Mouse (Mus musculus): ENCODE results near the gene Syde1. TPM values are rescaled to one million over a fixed set of nuclear protein-coding genes. Genes with fewer than 3 reads are reported as not detected.
"Not testable (repeated sequence)": the region's sequence is repeated elsewhere in the genome, so short reads cannot be mapped to it uniquely, and the experiment has no call there.

The Syde1 gene
- 1 to 10 TPM; 7.8 to 8.5 TPM for total RNA-seq (2021)
- long read RNA-seq, experiment 1, transcript Syde1-201 (8 exons, 3,288 nt) = major isoform, 7 of 19 reads
- long read RNA-seq, experiment 1, partial matches to known transcripts = 7 of 19 reads
- long read RNA-seq, experiment 1, other reads (novel, unspliced or antisense) = 5 of 19 reads
- long read RNA-seq, experiment 2, transcript Syde1-201 (8 exons, 3,288 nt) = major isoform, 11 of 13 reads
- long read RNA-seq, experiment 2, partial matches to known transcripts = 1 of 13 reads
- long read RNA-seq, experiment 2, other reads (novel, unspliced or antisense) = 1 of 13 reads

GRCm38 (mm10) chr10:78591406-78592328 is at the start of gene Syde1:
Gene Syde1, minus strand, starts transcription at chr10:78591964.
- no peak for DNase-seq (ENCODE audit: low spot score in 2 of 2)

- peak; percentile 53 to 62 for DNase-seq (ENCODE audit: low spot score in 2 of 2)
Measured at GRCm38 (mm10) chr10:78632311-78632710, 40.5 kb upstream of the Syde1 start.

GRCm38 (mm10) chr10:78630194-78630593 is 38.4 kb upstream of the Syde1 start:
- peak in 1 of 2 experiments; percentile 5 for DNase-seq (ENCODE audit: low spot score in 2 of 2)

GRCm38 (mm10) chr10:78623143-78623542 is 31.4 kb upstream of the Syde1 start:
- DNase-seq (ENCODE audit: low spot score in 2 of 2) = not testable (repeated sequence)

GRCm38 (mm10) chr10:78617974-78618373 is 26.2 kb upstream of the Syde1 start, which contains the start of gene Olfr1357:
Gene Olfr1357, minus strand, starts transcription at chr10:78618074.
- no peak for DNase-seq (ENCODE audit: low spot score in 2 of 2)

- no peak for DNase-seq (ENCODE audit: low spot score in 2 of 2)
Measured at GRCm38 (mm10) chr10:78607602-78608001, 15.8 kb upstream of the Syde1 start.

- peak; percentile 32 to 44 for DNase-seq (ENCODE audit: low spot score in 2 of 2)
Measured at GRCm38 (mm10) chr10:78605080-78605479, 13.3 kb upstream of the Syde1 start.

GRCm38 (mm10) chr10:78599865-78600264 is 8.1 kb upstream of the Syde1 start:
- no peak for DNase-seq (ENCODE audit: low spot score in 2 of 2)

- DNase-seq (ENCODE audit: low spot score in 2 of 2) = no peak
Measured at GRCm38 (mm10) chr10:78594566-78594965, 2.8 kb upstream of the Syde1 start.

GRCm38 (mm10) chr10:78594157-78594556 is 2.4 kb upstream of the Syde1 start:
- DNase-seq (ENCODE audit: low spot score in 2 of 2) = no peak

GRCm38 (mm10) chr10:78593736-78594135 is 2.0 kb upstream of the Syde1 start:
- no peak for DNase-seq (ENCODE audit: low spot score in 2 of 2)

- no peak for DNase-seq (ENCODE audit: low spot score in 2 of 2)
Measured at GRCm38 (mm10) chr10:78592856-78593379, 1.2 kb upstream of the Syde1 start.

GRCm38 (mm10) chr10:78590744-78591143 is 1.0 kb downstream of the Syde1 start:
- no peak for DNase-seq (ENCODE audit: low spot score in 2 of 2)

GRCm38 (mm10) chr10:78589901-78590300 is 1.9 kb downstream of the Syde1 start:
- DNase-seq (ENCODE audit: low spot score in 2 of 2) = no peak

- no peak for DNase-seq (ENCODE audit: low spot score in 2 of 2)
Measured at GRCm38 (mm10) chr10:78589291-78589690, 2.5 kb downstream of the Syde1 start.

GRCm38 (mm10) chr10:78586026-78586425 is 5.7 kb downstream of the Syde1 start:
- DNase-seq (ENCODE audit: low spot score in 2 of 2) = no peak

GRCm38 (mm10) chr10:78585606-78586005 is 6.2 kb downstream of the Syde1 start:
- DNase-seq (ENCODE audit: low spot score in 2 of 2) = no peak

GRCm38 (mm10) chr10:78584996-78585395 is 6.8 kb downstream of the Syde1 start:
- no peak for DNase-seq (ENCODE audit: low spot score in 2 of 2)

- no peak for DNase-seq (ENCODE audit: low spot score in 2 of 2)
Measured at GRCm38 (mm10) chr10:78583939-78584338, 7.8 kb downstream of the Syde1 start.

- no peak for DNase-seq (ENCODE audit: low spot score in 2 of 2)
Measured at GRCm38 (mm10) chr10:78583347-78583746, 8.4 kb downstream of the Syde1 start.

- DNase-seq (ENCODE audit: low spot score in 2 of 2) = no peak
Measured at GRCm38 (mm10) chr10:78581121-78581520, 10.6 kb downstream of the Syde1 start.

- no peak for DNase-seq (ENCODE audit: low spot score in 2 of 2)
Measured at GRCm38 (mm10) chr10:78578204-78578603, 13.6 kb downstream of the Syde1 start.

Data from left cerebral cortex, adult 18-20 months (tissue).